Mouse (Mus musculus) small intestine, adult 10 weeks (tissue): ENCODE measurements around the gene Qsox2. TPM values are rescaled to one million over a fixed set of nuclear protein-coding genes. Genes with fewer than 3 reads are reported as not detected.

Experiments
- polyA plus RNA-seq: library from polyadenylated mRNA; stranded (reverse); fragments of 350-450 nt; fragmentation: Illumina TruSeq; extraction: RNeasy Lipid Tissue Mini Kit (QIAGEN cat#74804); gene quantifications from one replicate; pipeline ENCODE4 v1.2.3, GENCODE M21; 2014; ENCODE audit warnings: low replicate concordance

Gene Qsox2
- polyA plus RNA-seq = 6.0 TPM

GRCm38 (mm10) chr2:26237290-26237782, at the start of gene Qsox2:
Gene Qsox2 (minus strand): TSS chr2:26237525.

GRCm38 (mm10) chr2:26208126-26208789, 29.1 kb downstream of the Qsox2 start, which contains the start of gene Lhx3:
Gene Lhx3 (minus strand): TSS chr2:26208289.

Other genes with a start within 250 kb of the Qsox2 start
- 27.2 TPM for gene Ubac1, start 215.8 kb downstream of the Qsox2 start, polyA plus RNA-seq
- 9.4 TPM for gene Nacc2, start 114.3 kb downstream of the Qsox2 start, polyA plus RNA-seq
- not detected for gene Lhx3, start 29.2 kb downstream of the Qsox2 start, polyA plus RNA-seq
- 0.11 TPM for gene Ccdc187, start 57.0 kb upstream of the Qsox2 start, polyA plus RNA-seq
- not detected for gene Gpsm1, start 78.0 kb upstream of the Qsox2 start, polyA plus RNA-seq
- 0.67 TPM for gene Dnlz, start 114.6 kb upstream of the Qsox2 start, polyA plus RNA-seq
- not detected for gene Card9, start 123.4 kb upstream of the Qsox2 start, polyA plus RNA-seq
- gene Snapc4, start 143.1 kb upstream of the Qsox2 start, polyA plus RNA-seq = 2.5 TPM
- 27.0 TPM for gene Entr1, start 151.8 kb upstream of the Qsox2 start, polyA plus RNA-seq
- gene Pmpca, start 151.8 kb upstream of the Qsox2 start, polyA plus RNA-seq = 81.5 TPM
- 4.4 TPM for gene Inpp5e, start 171.7 kb upstream of the Qsox2 start, polyA plus RNA-seq
- gene Sec16a, start 207.7 kb upstream of the Qsox2 start, polyA plus RNA-seq = 58.1 TPM